Comparison of ENCODE assay signal across 21 mouse cellular contexts in genomic region chr14:20032738-20033116, GRCm38 (mm10). TPM values are rescaled to one million over a fixed set of nuclear protein-coding genes. Genes with fewer than 3 reads are reported as not detected.
DNase-seq lines count a peak whose midpoint lies in the region; ATAC-seq and TF ChIP-seq lines count a peak whose summit lies in the region.
"Had no signal": no experiment of that assay in that cellular context is flagged by ENCODE, and none has a peak within 500 bp of the region (broad histone marks: within the 10 kb centered on the region; RNA-seq: fewer than 3 reads in every experiment).

No protein-coding gene starts in this region.

- H3K27me3 ChIP-seq in liver, embryonic 13.5 days, result no peaks in the 10 kb centered on the region
- no peaks in the 10 kb centered on the region for H3K27me3 ChIP-seq in liver, embryonic 12.5 days (replicated peaks)
- H3K27me3 ChIP-seq in intestine, postnatal 0 days (replicated peaks; ENCODE audit: control insufficient read depth, insufficient read depth, low read length), result no peaks in the 10 kb centered on the region
- H3K27me3 ChIP-seq in forebrain, embryonic 12.5 days, result no peaks in the 10 kb centered on the region
- H3K27me3 ChIP-seq: embryonic facial prominence, embryonic 13.5 days; forebrain, embryonic 13.5 days; hindbrain, embryonic 12.5 days had no signal

- H3K4me3 ChIP-seq in liver, embryonic 13.5 days (replicated peaks), result no peak overlapping the region
- no peak overlapping the region for H3K4me3 ChIP-seq in liver, embryonic 12.5 days
- H3K4me3 ChIP-seq in intestine, postnatal 0 days (ENCODE audit: low read depth, low read length), result no peak overlapping the region
- H3K4me3 ChIP-seq in forebrain, embryonic 12.5 days (replicated peaks), result no peak overlapping the region
- H3K4me3 ChIP-seq: embryonic facial prominence, embryonic 13.5 days; forebrain, embryonic 13.5 days; gastrocnemius, adult 2 months; hindbrain, embryonic 12.5 days had no signal

- no peak overlapping the region for H3K4me2 ChIP-seq in liver, embryonic 13.5 days
- no peak overlapping the region for H3K4me2 ChIP-seq in liver, embryonic 12.5 days
- peak overlapping the region; percentile 57 for H3K4me2 ChIP-seq in intestine, postnatal 0 days (replicated peaks; ENCODE audit: low read depth)
- no peak overlapping the region for H3K4me2 ChIP-seq in forebrain, embryonic 12.5 days
- H3K4me2 ChIP-seq: embryonic facial prominence, embryonic 13.5 days; forebrain, embryonic 13.5 days; hindbrain, embryonic 12.5 days had no signal

- ATAC-seq in liver, embryonic 13.5 days (ENCODE audit: low read depth), result peak; percentile 34; the same call in 1 of the 2 replicates
- no peak for ATAC-seq in liver, embryonic 12.5 days
- peak; percentile 89 for ATAC-seq in intestine, postnatal 0 days
- no peak for ATAC-seq in forebrain, embryonic 12.5 days (ENCODE audit: low FRiP score)
- ATAC-seq: activated CD4-positive, CD25-positive, alpha-beta regulatory T cell, adult 4 months; forebrain, embryonic 13.5 days; hindbrain, embryonic 16.5 days had no signal

- TF ChIP-seq CTCF in intestine, postnatal 0 days (IDR thresholded peaks at IDR 0.05; ENCODE audit: low read depth), result no peak

- no peak overlapping the region for H3K27ac ChIP-seq in liver, embryonic 13.5 days
- no peak overlapping the region for H3K27ac ChIP-seq in liver, embryonic 12.5 days
- peak overlapping the region; percentile 62; the same call in 1 of the 2 replicates for H3K27ac ChIP-seq in intestine, postnatal 0 days (ENCODE audit: low read depth, low read length)
- H3K27ac ChIP-seq in forebrain, embryonic 12.5 days, result no peak overlapping the region
- H3K27ac ChIP-seq: embryonic facial prominence, embryonic 13.5 days; forebrain, embryonic 13.5 days; gastrocnemius, adult 2 months; hindbrain, embryonic 12.5 days had no signal

- no peaks in the 10 kb centered on the region for H3K9me3 ChIP-seq in liver, embryonic 13.5 days (replicated peaks)
- no peaks in the 10 kb centered on the region for H3K9me3 ChIP-seq in liver, embryonic 12.5 days (replicated peaks)
- no peaks in the 10 kb centered on the region for H3K9me3 ChIP-seq in intestine, postnatal 0 days (ENCODE audit: control insufficient read depth)
- no peaks in the 10 kb centered on the region for H3K9me3 ChIP-seq in forebrain, embryonic 12.5 days
- H3K9me3 ChIP-seq: embryonic facial prominence, embryonic 13.5 days; forebrain, embryonic 13.5 days; hindbrain, embryonic 12.5 days had no signal

- DNase-seq in liver, embryonic 13.5 days, result no peak
- peak; percentile 66 for DNase-seq in ES-CJ7 (ENCODE audit: low read depth, low spot score)
- peak; percentile 86 for DNase-seq in R1 (ENCODE audit: low read depth, low spot score)
- DNase-seq in natural killer cell, adult 2 months (ENCODE audit: low spot score in 2 of 2), result no peak
- no peak for DNase-seq in right cerebral cortex, postnatal 25 days
- DNase-seq: adrenal gland, postnatal 14 days; cerebellum, adult 11-12 months; cerebellum, adult 9-10 months; cerebellum, postnatal 25 days; gastrocnemius, adult 2 months; gastrocnemius, postnatal 25 days; heart, postnatal 10 days; heart, postnatal 4 days had no signal

- no peak overlapping the region for H3K9ac ChIP-seq in liver, embryonic 13.5 days
- H3K9ac ChIP-seq in liver, embryonic 12.5 days, result no peak overlapping the region
- no peak overlapping the region for H3K9ac ChIP-seq in intestine, postnatal 0 days (ENCODE audit: low read depth, low read length)
- no peak overlapping the region for H3K9ac ChIP-seq in forebrain, embryonic 12.5 days
- H3K9ac ChIP-seq: embryonic facial prominence, embryonic 13.5 days; forebrain, embryonic 13.5 days; hindbrain, embryonic 12.5 days had no signal

- H3K4me1 ChIP-seq in liver, embryonic 13.5 days (replicated peaks), result no peaks in the 10 kb centered on the region
- H3K4me1 ChIP-seq in liver, embryonic 12.5 days, result peaks cover 15% of the 10 kb centered on the region; the same call in 1 of the 2 replicates
- H3K4me1 ChIP-seq in intestine, postnatal 0 days (replicated peaks; ENCODE audit: control insufficient read depth, insufficient read depth, low read length), result 0 out of 2 replicates have a peak, but pooled peaks cover 4% of the 10 kb centered on the region
- no peaks in the 10 kb centered on the region for H3K4me1 ChIP-seq in forebrain, embryonic 12.5 days
- H3K4me1 ChIP-seq: hindbrain, embryonic 12.5 days had no signal

- no peaks in the 10 kb centered on the region for H3K36me3 ChIP-seq in liver, embryonic 13.5 days
- no peaks in the 10 kb centered on the region for H3K36me3 ChIP-seq in liver, embryonic 12.5 days
- no peaks in the 10 kb centered on the region for H3K36me3 ChIP-seq in intestine, postnatal 0 days (ENCODE audit: control insufficient read depth, insufficient read depth)
- no peaks in the 10 kb centered on the region for H3K36me3 ChIP-seq in forebrain, embryonic 12.5 days (replicated peaks)
- H3K36me3 ChIP-seq: embryonic facial prominence, embryonic 13.5 days; hindbrain, embryonic 12.5 days had no signal

- 46% methylated on average over 1 of the region's 3 CpGs for WGBS in liver, embryonic 13.5 days (ENCODE audit: insufficient replicate concordance)
- WGBS in liver, embryonic 12.5 days (ENCODE audit: insufficient replicate concordance), result 58% methylated on average over 1 of the region's 3 CpGs
- WGBS in intestine, postnatal 0 days, result 54% methylated on average over 3 of the region's 3 CpGs
- 73% methylated on average over 1 of the region's 3 CpGs for WGBS in forebrain, embryonic 12.5 days

RNA-seq across cellular contexts. Expression of gene Gng2, which starts 55.3 kb away (rescaled TPM):
- 8.8 and 9.5 TPM in 2 replicates for polyA plus RNA-seq in liver, embryonic 13.5 days (2015; fragmentation: Nextera tagmentation; extraction: Ambion mirVana)
- 10.7 and 11.8 TPM in 2 replicates for polyA plus RNA-seq in liver, embryonic 12.5 days (2016; fragmentation: Nextera tagmentation; extraction: Ambion mirVana)
- 22.2 and 22.6 TPM in 2 replicates for polyA plus RNA-seq in intestine, postnatal 0 days (2015; fragmentation: Nextera tagmentation; extraction: Ambion mirVana)
- 187 and 202 TPM in 2 replicates for polyA plus RNA-seq in forebrain, embryonic 12.5 days (2016; fragmentation: Nextera tagmentation; extraction: Ambion mirVana)

Comparison
In these comparisons a context has a peak if more than half of its experiments do, and no peak if none do; other contexts are left out.
1. ATAC-seq: peak in liver, embryonic 13.5 days (single experiment) and intestine, postnatal 0 days (single experiment); none in liver, embryonic 12.5 days (single experiment) and forebrain, embryonic 12.5 days (single experiment).
2. DNase-seq: peak in ES-CJ7 (single experiment) and R1 (single experiment); none in liver, embryonic 13.5 days (single experiment), natural killer cell, adult 2 months (0 of 2) and right cerebral cortex, postnatal 25 days (single experiment).